Mouse (Mus musculus): ENCODE measurements around the gene Bcas3. TPM values are rescaled to one million over a fixed set of nuclear protein-coding genes. Genes with fewer than 3 reads are reported as not detected.

Gene Bcas3
- 27.6 and 29.2 TPM in 2 replicates for polyA plus RNA-seq (2021; fragmentation: Nextera tagmentation)
- long read RNA-seq, experiment 1, partial matches to known transcripts = 15 of 18 reads
- long read RNA-seq, experiment 1, other reads (novel, unspliced or antisense) = 3 of 18 reads
- long read RNA-seq, experiment 2, partial matches to known transcripts = 38 of 53 reads
- long read RNA-seq, experiment 2, other reads (novel, unspliced or antisense) = 15 of 53 reads

GRCm38 (mm10) chr11:85352539-85353380 lies at the start of gene Bcas3:
Gene Bcas3, plus strand, starts transcription at chr11:85353167.

GRCm38 (mm10) chr11:85310713-85311574 lies 42.0 kb upstream of the Bcas3 start, which contains the start of gene Ppm1d:
Gene Ppm1d, plus strand, starts transcription at chr11:85311244.

GRCm38 (mm10) chr11:85832231-85832924 lies 479.4 kb downstream of the Bcas3 start, which contains the start of gene Tbx2:
Gene Tbx2, plus strand, starts transcription at chr11:85832551.

GRCm38 (mm10) chr11:85850233-85850632 lies 497.3 kb downstream of the Bcas3 start, which contains the start of gene Gm11444:
Gene Gm11444, minus strand, starts transcription at chr11:85850333.

Small RNA genes lying within 50 kb of the gene (microRNA-seq; reads per million reads assigned to microRNA genes)
- gene Mir5110 = not detected

Other genes with a start within 250 kb of the Bcas3 start
- 8.8 and 9.3 TPM in 2 replicates for gene Usp32, start 213.0 kb upstream of the Bcas3 start, polyA plus RNA-seq (2021; fragmentation: Nextera tagmentation)
- gene 1700125H20Rik, start 182.8 kb upstream of the Bcas3 start, polyA plus RNA-seq (2021; fragmentation: Nextera tagmentation) = 0.30 and 0.54 TPM in 2 replicates
- 24.7 TPM in 2 replicates for gene Appbp2, start 118.0 kb upstream of the Bcas3 start, polyA plus RNA-seq (2021; fragmentation: Nextera tagmentation)
- 9.2 and 9.9 TPM in 2 replicates for gene Ppm1d, start 41.9 kb upstream of the Bcas3 start, polyA plus RNA-seq (2021; fragmentation: Nextera tagmentation)

All from layer of hippocampus, adult 6 months (tissue).